Mouse (Mus musculus): ENCODE measurements around the gene Wnt11. TPM values are rescaled to one million over a fixed set of nuclear protein-coding genes. Genes with fewer than 3 reads are reported as not detected.

Gene Wnt11
- polyA plus RNA-seq, 1 experiment from 2014 or later: 5.8 TPM

DNA sequence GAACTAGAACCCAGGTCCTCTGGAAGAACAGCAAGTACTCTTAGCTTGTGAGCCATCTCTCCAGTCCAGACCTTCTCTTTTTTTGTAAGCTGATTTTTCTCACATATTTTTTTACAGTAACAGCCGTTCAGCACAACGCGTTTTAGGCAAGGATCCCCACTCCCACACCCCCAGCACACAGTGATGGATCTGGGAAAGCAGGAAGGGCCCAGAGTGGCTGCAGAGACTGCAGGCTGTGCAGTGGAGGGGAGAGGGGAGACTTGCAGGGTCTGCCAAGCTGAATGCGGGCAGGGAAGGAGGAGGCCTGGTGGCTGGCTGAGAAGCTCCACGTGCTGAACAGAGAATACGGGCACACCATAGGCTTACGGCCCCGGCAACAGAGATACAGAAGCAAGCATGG lies 62.4 kb downstream of the Wnt11 start:
- no peaks in the 10 kb centered on the region for H3K27me3 ChIP-seq (ENCODE audit: control insufficient read depth, insufficient read depth, low read length)
- ATAC-seq (ENCODE audit: insufficient read depth, low FRiP score): no peak
- no peak overlapping the region for H3K27ac ChIP-seq (ENCODE audit: low read length)
- H3K9me3 ChIP-seq (replicated peaks; ENCODE audit: control insufficient read depth, low read length): peaks cover 5% of the 10 kb centered on the region; the same call in 1 of the 2 replicates
- no peak overlapping the region for H3K9ac ChIP-seq (ENCODE audit: low read length)
- WGBS: 87% methylated on average over 8 of the region's 8 CpGs
- no peak overlapping the region for H3K4me3 ChIP-seq (replicated peaks; ENCODE audit: low read length)
- H3K4me2 ChIP-seq (ENCODE audit: low read depth, low read length): no peak overlapping the region
- H3K4me1 ChIP-seq (ENCODE audit: control insufficient read depth, insufficient read depth, low read length): peaks cover 34% of the 10 kb centered on the region
- no peaks in the 10 kb centered on the region for H3K36me3 ChIP-seq (ENCODE audit: control insufficient read depth, insufficient read depth, low read length)

DNA sequence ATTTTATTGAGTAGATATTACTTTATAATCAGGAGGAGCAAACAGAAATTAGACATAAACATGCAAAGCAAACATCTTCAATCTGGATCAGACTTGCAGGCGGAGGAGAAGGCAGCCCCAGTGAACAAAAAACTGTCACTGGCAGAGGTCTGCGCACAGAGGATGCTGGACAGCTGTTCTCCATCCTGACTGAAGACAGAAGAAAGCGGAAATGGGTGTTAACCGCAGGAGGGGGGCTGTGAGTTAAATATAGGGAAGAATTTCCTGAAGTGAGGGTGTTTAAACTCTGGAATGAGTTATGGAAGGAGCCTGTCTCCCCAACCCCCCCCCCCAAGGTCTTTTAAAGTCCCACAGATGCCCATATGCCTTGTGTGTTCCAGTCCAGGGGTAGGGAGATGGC lies 64.9 kb downstream of the Wnt11 start:
- Histone ChIP-seq H3K4me2 (ENCODE audit: low read depth, low read length) (no peak overlapping the region), H3K4me1 (ENCODE audit: control insufficient read depth, insufficient read depth, low read length) (peaks cover 43% of the 10 kb centered on the region), H3K9me3 (replicated peaks; ENCODE audit: control insufficient read depth, low read length) (peaks cover 5% of the 10 kb centered on the region; the same call in 1 of the 2 replicates), H3K27me3 (ENCODE audit: control insufficient read depth, insufficient read depth, low read length) (no peaks in the 10 kb centered on the region), H3K4me3 (replicated peaks; ENCODE audit: low read length) (no peak overlapping the region), H3K9ac (ENCODE audit: low read length) (no peak overlapping the region), H3K36me3 (ENCODE audit: control insufficient read depth, insufficient read depth, low read length) (no peaks in the 10 kb centered on the region), H3K27ac (ENCODE audit: low read length) (peak overlapping the region; percentile 50)
- ATAC-seq (ENCODE audit: insufficient read depth, low FRiP score): peak; percentile 72
- 43% methylated on average over 4 of the region's 4 CpGs for WGBS

DNA sequence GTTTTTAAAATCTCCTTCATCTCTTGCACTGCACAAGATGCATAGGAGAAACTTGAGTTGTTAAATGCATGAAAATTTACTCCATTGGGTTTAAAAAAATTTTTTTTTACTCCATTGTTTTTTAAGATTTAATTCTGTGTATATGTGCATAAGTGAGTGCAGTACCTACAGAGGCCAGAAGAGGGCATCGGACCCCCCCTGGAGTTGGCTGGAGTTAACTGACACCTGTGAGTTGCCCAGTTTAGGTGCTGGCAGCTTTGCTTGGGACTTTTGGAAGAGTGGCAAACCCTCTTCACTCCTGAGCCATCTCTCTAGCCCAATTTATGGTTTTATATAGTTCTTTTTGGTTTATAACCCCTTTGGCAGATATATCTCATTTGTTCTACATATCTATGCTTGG lies 66.2 kb downstream of the Wnt11 start:
- no peak for ATAC-seq (ENCODE audit: insufficient read depth, low FRiP score)
- H3K4me3 ChIP-seq (replicated peaks; ENCODE audit: low read length): no peak overlapping the region
- no peak overlapping the region for H3K27ac ChIP-seq (ENCODE audit: low read length)
- H3K9ac ChIP-seq (ENCODE audit: low read length): no peak overlapping the region
- H3K36me3 ChIP-seq (ENCODE audit: control insufficient read depth, insufficient read depth, low read length): no peaks in the 10 kb centered on the region
- H3K4me1 ChIP-seq (ENCODE audit: control insufficient read depth, insufficient read depth, low read length): peaks cover 41% of the 10 kb centered on the region
- no peaks in the 10 kb centered on the region for H3K27me3 ChIP-seq (ENCODE audit: control insufficient read depth, insufficient read depth, low read length)
- 94% methylated on average over 1 of the region's 1 CpGs for WGBS
- no peak overlapping the region for H3K4me2 ChIP-seq (ENCODE audit: low read depth, low read length)
- peaks cover 5% of the 10 kb centered on the region; the same call in 1 of the 2 replicates for H3K9me3 ChIP-seq (replicated peaks; ENCODE audit: control insufficient read depth, low read length)

DNA sequence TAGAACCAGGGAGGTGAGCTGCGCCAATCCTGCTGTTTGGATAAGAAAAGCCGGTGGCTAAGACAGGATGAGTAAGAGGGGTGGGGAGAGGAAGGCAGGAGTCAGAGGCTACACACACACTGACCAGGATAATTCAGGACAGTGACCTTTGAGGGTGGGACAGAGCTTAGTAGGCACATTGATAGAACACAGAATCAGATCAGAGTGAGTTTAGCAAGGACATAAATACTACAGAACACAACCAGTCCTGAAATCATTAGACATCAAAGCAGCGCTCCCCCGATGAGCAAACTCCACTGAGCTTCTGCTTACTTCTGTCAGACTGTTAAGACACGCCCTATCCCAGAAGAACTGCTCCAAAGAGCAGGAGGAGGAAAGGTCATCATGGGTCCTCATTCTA lies 69.0 kb downstream of the Wnt11 start:
- Histone ChIP-seq H3K27ac (ENCODE audit: low read length) (peak overlapping the region; percentile 58; the same call in 1 of the 2 replicates), H3K4me3 (replicated peaks; ENCODE audit: low read length) (no peak overlapping the region), H3K9me3 (replicated peaks; ENCODE audit: control insufficient read depth, low read length) (peaks cover 5% of the 10 kb centered on the region; the same call in 1 of the 2 replicates), H3K9ac (ENCODE audit: low read length) (no peak overlapping the region), H3K4me1 (ENCODE audit: control insufficient read depth, insufficient read depth, low read length) (peaks cover 29% of the 10 kb centered on the region), H3K36me3 (ENCODE audit: control insufficient read depth, insufficient read depth, low read length) (no peaks in the 10 kb centered on the region), H3K27me3 (ENCODE audit: control insufficient read depth, insufficient read depth, low read length) (no peaks in the 10 kb centered on the region), H3K4me2 (ENCODE audit: low read depth, low read length) (0 out of 2 replicates have a peak overlapping the region, but pooled peaks have one; percentile 7)
- ATAC-seq (ENCODE audit: insufficient read depth, low FRiP score): peak; percentile 18; the same call in 1 of the 2 replicates
- WGBS: 33% methylated on average over 5 of the region's 5 CpGs

Other genes starting within 250 kb of the Wnt11 start
- gene Emsy, start 178.3 kb upstream of the Wnt11 start, polyA plus RNA-seq (2015; fragmentation: Nextera tagmentation; extraction: Ambion mirVana): 17.3 and 23.1 TPM in 2 replicates
- 41.0 and 42.9 TPM in 2 replicates for gene Thap12, start 132.0 kb upstream of the Wnt11 start, polyA plus RNA-seq (2015; fragmentation: Nextera tagmentation; extraction: Ambion mirVana)